Mouse (Mus musculus): ENCODE measurements around the gene Cks1b. TPM values are rescaled to one million over a fixed set of nuclear protein-coding genes. Genes with fewer than 3 reads are reported as not detected.

The Cks1b gene
- total and polyA plus RNA-seq, 3 experiments = 177 to 438 (median 271) TPM

DNA sequence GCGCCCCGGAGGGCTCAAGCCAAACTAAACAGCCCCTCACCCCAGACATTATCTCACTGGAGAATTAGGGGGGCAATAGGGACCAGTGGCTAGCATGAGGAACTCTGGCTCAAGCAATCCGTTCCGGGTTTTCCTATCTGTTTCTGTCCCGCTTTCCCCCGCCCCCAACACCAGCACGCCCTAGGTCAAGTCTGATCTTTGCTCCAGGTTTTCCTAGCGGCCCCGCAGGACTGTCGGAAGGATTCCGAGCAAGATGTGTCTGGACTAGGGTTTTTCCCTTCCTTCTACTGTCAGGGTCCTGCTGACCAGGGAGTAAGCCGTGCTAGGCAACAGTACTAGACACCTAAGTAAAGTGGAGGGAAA, 23.3 kb downstream of the Cks1b start (continued):
- TF ChIP-seq MAFK (IDR thresholded peaks at IDR 0.05; ENCODE audit: borderline replicate concordance, low read depth, low read length) = no peak

GRCm38 (mm10) chr3:89394006-89394893, 23.9 kb downstream of the Cks1b start, which contains the start of gene Zbtb7b:
Gene Zbtb7b (minus strand): TSS chr3:89394776.
- H3K9me3 ChIP-seq (replicated peaks; ENCODE audit: insufficient read depth, low read length) = no peaks in the 10 kb centered on the region
- DNase-seq (ENCODE audit: low read depth, low spot score) = peak; percentile 92
- peak within 1 kb of the TSS; percentile 75 to 78 for H3K4me3 ChIP-seq (ENCODE audit: control insufficient read depth in 1 of 2, insufficient read depth in 1 of 2, low read depth in 2 of 2, low read length in 2 of 2)
- peaks cover 0 to 24% of the 10 kb centered on the region in 2 experiments; a peak in 2 of 4 replicates for H3K36me3 ChIP-seq (ENCODE audit: control insufficient read depth in 1 of 2, insufficient read depth in 2 of 2, low read length in 2 of 2)
- no peaks in the 10 kb centered on the region for H3K27me3 ChIP-seq (ENCODE audit: control insufficient read depth in 1 of 2, insufficient read depth in 2 of 2, low read length in 2 of 2)
- H3K27ac ChIP-seq (ENCODE audit: control insufficient read depth, low read depth, low read length) = peak within 1 kb of the TSS; percentile 75
- H3K79me2 ChIP-seq (ENCODE audit: control insufficient read depth, insufficient read depth, low read length, poor library complexity) = peaks cover 16% of the 10 kb centered on the region
- peaks cover 14 to 28% of the 10 kb centered on the region in 2 experiments for H3K4me1 ChIP-seq (ENCODE audit: control insufficient read depth in 1 of 2, insufficient read depth in 2 of 2, low read length in 2 of 2)
- peak within 1 kb of the TSS; percentile 73 for H3K9ac ChIP-seq (ENCODE audit: control insufficient read depth, low read depth, low read length, poor library complexity, severe bottlenecking)
- TF ChIP-seq MXI1 (IDR thresholded peaks at IDR 0.05; ENCODE audit: low read depth, low read length) = peak; percentile 65
- 0 out of 2 replicates have a peak, but pooled peaks have one; percentile 42 for TF ChIP-seq RCOR1 (IDR thresholded peaks at IDR 0.05; ENCODE audit: low read depth, low read length)
- TF ChIP-seq MAFK (IDR thresholded peaks at IDR 0.05; ENCODE audit: borderline replicate concordance, low read depth, low read length) = no peak
- TF ChIP-seq USF2 (IDR thresholded peaks at IDR 0.05; ENCODE audit: borderline replicate concordance in 1 of 2, insufficient read depth in 1 of 2, low read depth in 1 of 2, low read length in 2 of 2) = no peak
- peak; percentile 38 for TF ChIP-seq MAX (IDR thresholded peaks at IDR 0.05; ENCODE audit: low read length)
- TF ChIP-seq RAD21 (IDR thresholded peaks at IDR 0.05; ENCODE audit: low read depth, low read length) = no peak; the same call in 1 of the 2 replicates
- no peak for TF ChIP-seq HCFC1 (IDR thresholded peaks at IDR 0.05; ENCODE audit: low read depth, low read length)
- TF ChIP-seq CHD2 (IDR thresholded peaks at IDR 0.05; ENCODE audit: low read length) = 0 out of 2 replicates have a peak, but pooled peaks have one; percentile 26
- TF ChIP-seq ZNF384 (IDR thresholded peaks at IDR 0.05; ENCODE audit: low read depth, low read length) = 0 out of 2 replicates have a peak, but pooled peaks have one; percentile 16
- peak in 1 of 2 experiments; percentile 40; a peak in 2 of 4 replicates for TF ChIP-seq POLR2A (IDR thresholded peaks at IDR 0.05; ENCODE audit: control insufficient read depth in 1 of 2, insufficient read depth in 1 of 2, low read depth in 1 of 2, low read length in 2 of 2, poor library complexity in 1 of 2)
- peak; percentile 24 for TF ChIP-seq ETS1 (IDR thresholded peaks at IDR 0.05; ENCODE audit: low read depth, low read length)
- TF ChIP-seq ZMIZ1 (IDR thresholded peaks at IDR 0.05; ENCODE audit: low read depth, low read length) = peak; percentile 60
- TF ChIP-seq JUND (IDR thresholded peaks at IDR 0.05; ENCODE audit: low read depth, low read length) = no peak
- TF ChIP-seq SIN3A (IDR thresholded peaks at IDR 0.05; ENCODE audit: low read length) = no peak; the same call in 1 of the 2 replicates
- peak; percentile 38; the same call in 1 of the 2 replicates for TF ChIP-seq TCF12 (IDR thresholded peaks at IDR 0.05; ENCODE audit: low read depth, low read length)
- TF ChIP-seq POLR2AphosphoS5 (IDR thresholded peaks at IDR 0.05; ENCODE audit: borderline replicate concordance, low read depth, low read length) = no peak
- no peak; the same call in 1 of the 2 replicates for TF ChIP-seq POLR2AphosphoS2 (IDR thresholded peaks at IDR 0.05; ENCODE audit: low read length)
- TF ChIP-seq MAZ (IDR thresholded peaks at IDR 0.05; ENCODE audit: low read depth, low read length) = no peak
- no peak for TF ChIP-seq TAL1 (IDR thresholded peaks at IDR 0.05; ENCODE audit: low read length)
- 0 out of 2 replicates have a peak, but pooled peaks have one; percentile 34 for TF ChIP-seq ZKSCAN1 (IDR thresholded peaks at IDR 0.05; ENCODE audit: low read depth, low read length)
- peak; percentile 46; the same call in 1 of the 2 replicates for TF ChIP-seq MEF2A (IDR thresholded peaks at IDR 0.05; ENCODE audit: extremely low read depth, insufficient replicate concordance, low read depth, low read length, poor library complexity, severe bottlenecking)
- 0 out of 2 replicates have a peak, but pooled peaks have one; percentile 75 for TF ChIP-seq CHD1 (IDR thresholded peaks at IDR 0.05; ENCODE audit: low read depth, low read length)
- TF ChIP-seq ELF1 (IDR thresholded peaks at IDR 0.05; ENCODE audit: low read depth, low read length) = no peak; the same call in 1 of the 2 replicates
- TF ChIP-seq EP300 (IDR thresholded peaks at IDR 0.05; ENCODE audit: low read depth in 1 of 2, low read length in 2 of 2) = peak in 1 of 2 experiments; percentile 18; a peak in 1 of 4 replicates
- TF ChIP-seq TBP (IDR thresholded peaks at IDR 0.05; ENCODE audit: low read depth, low read length) = 0 out of 2 replicates have a peak, but pooled peaks have one; percentile 7
- TF ChIP-seq NRF1 (IDR thresholded peaks at IDR 0.05; ENCODE audit: insufficient read depth, low read depth, low read length, poor library complexity, severe bottlenecking) = 0 out of 2 replicates have a peak, but pooled peaks have one; percentile 14
- peak in 2 of 3 experiments; percentile 7 to 20; a peak in 2 of 6 replicates for TF ChIP-seq CTCF (IDR thresholded peaks at IDR 0.05 in 2 of 3, conservative IDR thresholded peaks at IDR 0.05 in 1 of 3; ENCODE audit: control insufficient read depth in 1 of 3, insufficient read depth in 1 of 3, low read depth in 2 of 3, low read length in 3 of 3, poor library complexity in 1 of 3, severe bottlenecking in 1 of 3)
- TF ChIP-seq USF1 (IDR thresholded peaks at IDR 0.05; ENCODE audit: low read depth, low read length) = no peak
- TF ChIP-seq UBTF (IDR thresholded peaks at IDR 0.05; ENCODE audit: borderline replicate concordance, insufficient read depth, low read depth, low read length) = no peak
- TF ChIP-seq GATA1 (IDR thresholded peaks at IDR 0.05; ENCODE audit: low read depth, low read length) = no peak
- peak; percentile 37; the same call in 1 of the 2 replicates for TF ChIP-seq BHLHE40 (IDR thresholded peaks at IDR 0.05; ENCODE audit: borderline replicate concordance, low read depth, low read length)
